Mouse (Mus musculus) testis, adult 2 months (tissue): Measurements from ENCODE around the gene Glt28d2. TPM values are rescaled to one million over a fixed set of nuclear protein-coding genes. Genes with fewer than 3 reads are reported as not detected.

Source experiments
- H3K27ac ChIP-seq: fragments of 200-500 bp; 2 replicates; pipeline ENCODE4 v1.5.1; 2012; ENCODE audit warnings: low read depth, low read length; ENCODE audit not compliant: control insufficient read depth, insufficient read depth
- H3K27me3 ChIP-seq: fragments of 200-500 bp; 2 replicates; pipeline ENCODE4 v1.6.1; 2012; ENCODE audit warnings: mild to moderate bottlenecking, low read length, moderate library complexity; ENCODE audit not compliant: control insufficient read depth, insufficient read depth
- H3K36me3 ChIP-seq: fragments of 200-500 bp; 2 replicates; pipeline ENCODE4 v1.6.1; 2012; ENCODE audit warnings: mild to moderate bottlenecking, low read length; ENCODE audit not compliant: control insufficient read depth, insufficient read depth
- H3K4me1 ChIP-seq: fragments of 200-500 bp; 2 replicates; pipeline ENCODE4 v1.6.1; 2012; ENCODE audit warnings: low read length; ENCODE audit not compliant: control insufficient read depth, insufficient read depth
- H3K4me3 ChIP-seq: fragments of 200-500 bp; 2 replicates; pipeline ENCODE4 v1.5.1; 2012; ENCODE audit warnings: low read depth, mild to moderate bottlenecking, low read length, moderate library complexity, mixed read lengths; ENCODE audit not compliant: control insufficient read depth
- CTCF ChIP-seq: fragments of 200-500 bp; IDR thresholded peaks from 2 replicates; pipeline ENCODE4 v1.5.1; 2012; ENCODE audit warnings: low read depth, mild to moderate bottlenecking, inconsistent platforms, low read length, moderate library complexity; ENCODE audit not compliant: control insufficient read depth, insufficient read depth, insufficient replicate concordance
- POLR2A ChIP-seq: fragments of 200-500 bp; IDR thresholded peaks from 2 replicates; pipeline ENCODE4 v1.6.1; 2012; ENCODE audit warnings: low read depth, mild to moderate bottlenecking, inconsistent platforms, low read length, moderate library complexity; ENCODE audit not compliant: control insufficient read depth
- polyA plus RNA-seq: library from polyadenylated mRNA; depleted of rRNA; stranded (reverse); fragments of >200 nt; gene quantifications from 2 replicates; pipeline ENCODE4 v1.2.3, GENCODE M21; 2012; rRNA removed

Gene Glt28d2
- 0.25 and 0.43 TPM in 2 replicates for polyA plus RNA-seq

DNA sequence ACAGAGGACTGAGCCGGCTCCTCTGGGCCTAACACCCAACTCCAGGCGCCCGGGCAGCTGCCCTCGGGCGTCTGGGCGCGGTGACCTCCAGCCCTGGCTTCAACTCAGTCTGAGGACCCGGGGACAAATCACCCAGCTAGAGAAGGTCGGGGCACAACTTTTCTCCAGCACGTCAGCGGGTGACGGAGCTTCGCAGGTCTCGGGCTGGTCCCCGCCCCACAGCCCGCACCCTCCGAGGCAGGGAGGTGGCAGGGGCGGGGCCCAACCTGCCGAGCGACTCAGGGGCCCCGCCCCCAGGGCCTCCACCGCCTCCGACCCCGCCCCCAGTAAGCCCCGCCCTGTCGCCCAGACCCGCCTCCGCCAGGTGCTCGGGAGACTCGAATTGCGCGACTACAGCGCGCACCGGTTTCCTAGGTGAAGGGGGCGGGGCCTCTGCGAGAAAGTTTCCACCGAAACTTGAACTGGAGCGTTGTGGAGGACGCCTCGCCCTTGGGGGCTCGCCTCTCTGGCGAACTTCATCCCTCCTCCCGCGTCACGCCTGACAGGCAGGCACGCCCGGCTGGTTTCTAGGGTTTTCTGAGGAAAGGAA is at the start of gene Glt28d2, which contains the start of gene Gm37240:
Gene Glt28d2 (minus strand): TSS at position 278 of the 589 bp plus-strand sequence.
Gene Gm37240 (minus strand): TSS at position 280 of the 589 bp plus-strand sequence.
- Histone ChIP-seq H3K36me3 (no peaks in the 10 kb centered on the region), H3K4me3 (peak within 1 kb of the TSS; percentile 87), H3K4me1 (peaks cover 15% of the 10 kb centered on the region), H3K27ac (peak within 1 kb of the TSS; percentile 40), H3K27me3 (no peaks in the 10 kb centered on the region)
- TF ChIP-seq POLR2A: 0 out of 2 replicates have a peak, but pooled peaks have one; percentile 41
- TF ChIP-seq CTCF: 0 out of 2 replicates have a peak, but pooled peaks have one; percentile 0

GRCm38 (mm10) chr3:85933586-85933985 is 46.3 kb upstream of the Glt28d2 start:
- Histone ChIP-seq H3K4me3 (no peak overlapping the region), H3K36me3 (no peaks in the 10 kb centered on the region), H3K27ac (no peak overlapping the region), H3K27me3 (no peaks in the 10 kb centered on the region), H3K4me1 (no peaks in the 10 kb centered on the region)
- TF ChIP-seq CTCF (no peak), POLR2A (no peak)

DNA sequence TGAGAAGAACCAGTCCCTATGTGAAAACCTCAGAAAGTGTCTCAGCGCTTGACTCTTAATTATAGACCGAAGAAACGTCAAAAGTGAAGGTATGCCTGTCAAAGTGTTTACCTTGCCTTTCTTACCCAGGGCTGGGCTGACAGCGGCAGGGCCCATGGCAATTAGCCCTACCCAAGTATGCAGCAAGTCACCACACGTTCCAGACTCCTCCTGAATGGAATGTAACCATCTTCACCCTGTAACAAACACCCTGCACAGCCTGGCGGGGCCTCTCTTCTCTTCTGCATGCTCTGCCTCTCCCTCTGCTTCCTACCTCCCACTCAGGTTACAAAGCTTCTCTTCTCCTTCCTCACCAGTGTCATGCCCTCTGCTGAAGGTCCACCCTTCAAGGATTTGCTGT is 44.5 kb upstream of the Glt28d2 start:
- Histone ChIP-seq H3K4me3 (no peak overlapping the region), H3K4me1 (no peaks in the 10 kb centered on the region), H3K27me3 (no peaks in the 10 kb centered on the region), H3K36me3 (no peaks in the 10 kb centered on the region), H3K27ac (no peak overlapping the region)
- no peak for TF ChIP-seq CTCF
- TF ChIP-seq POLR2A: no peak

DNA sequence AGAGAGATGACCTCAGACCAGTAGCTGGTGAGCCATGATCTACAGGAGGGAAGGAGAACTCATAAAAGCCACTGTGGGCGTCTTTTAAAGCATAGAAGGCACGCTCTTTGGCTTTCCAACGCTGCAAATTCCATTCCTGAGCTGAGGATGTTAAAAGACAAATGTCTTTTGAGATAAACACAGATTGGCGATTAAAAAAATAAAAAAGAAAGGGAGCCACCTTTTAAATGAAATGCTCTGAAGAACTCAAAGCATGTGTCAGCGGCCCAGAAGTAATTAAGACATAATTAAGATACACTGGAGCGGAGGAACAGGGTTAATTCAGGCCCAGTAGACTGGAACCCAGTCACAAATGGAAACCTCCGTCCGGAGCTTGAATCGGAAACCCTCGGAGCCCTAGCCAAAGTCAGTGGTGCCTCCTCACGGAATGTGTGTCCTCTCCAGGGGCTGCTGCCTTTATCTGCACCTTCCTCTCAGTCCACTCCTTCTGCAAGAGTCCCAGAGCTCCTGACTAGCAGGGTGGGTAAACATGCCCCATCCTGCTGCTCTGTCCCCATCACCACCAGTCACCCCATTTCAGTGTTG is 43.4 kb upstream of the Glt28d2 start:
- TF ChIP-seq CTCF (no peak), POLR2A (no peak)
- no peak overlapping the region for H3K4me3 ChIP-seq
- H3K27me3 ChIP-seq: no peaks in the 10 kb centered on the region
- H3K4me1 ChIP-seq: no peaks in the 10 kb centered on the region
- H3K36me3 ChIP-seq: no peaks in the 10 kb centered on the region
- no peak overlapping the region for H3K27ac ChIP-seq

DNA sequence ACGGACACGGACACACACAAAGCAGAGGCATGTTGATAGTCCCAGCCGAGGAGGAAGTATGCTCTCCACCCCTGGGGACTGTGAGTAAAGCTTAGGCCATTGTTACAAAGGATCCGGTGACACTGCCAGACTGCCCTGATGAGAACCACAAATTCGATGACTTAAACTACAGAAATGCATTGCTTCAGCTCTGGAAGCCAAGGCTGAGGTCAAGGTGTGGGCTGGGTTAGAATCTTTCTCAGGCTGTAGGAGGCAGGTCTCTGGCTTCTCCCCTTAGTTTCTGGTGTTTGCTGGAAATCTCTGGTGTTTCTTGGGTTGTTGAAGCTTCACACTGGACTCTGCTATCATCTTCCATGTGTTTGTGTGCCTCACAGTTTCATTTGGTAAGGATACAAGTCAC is 42.4 kb upstream of the Glt28d2 start:
- no peaks in the 10 kb centered on the region for H3K4me1 ChIP-seq
- H3K36me3 ChIP-seq: no peaks in the 10 kb centered on the region
- H3K27me3 ChIP-seq: no peaks in the 10 kb centered on the region
- no peak overlapping the region for H3K27ac ChIP-seq
- H3K4me3 ChIP-seq: no peak overlapping the region
- no peak for TF ChIP-seq CTCF
- no peak for TF ChIP-seq POLR2A

DNA sequence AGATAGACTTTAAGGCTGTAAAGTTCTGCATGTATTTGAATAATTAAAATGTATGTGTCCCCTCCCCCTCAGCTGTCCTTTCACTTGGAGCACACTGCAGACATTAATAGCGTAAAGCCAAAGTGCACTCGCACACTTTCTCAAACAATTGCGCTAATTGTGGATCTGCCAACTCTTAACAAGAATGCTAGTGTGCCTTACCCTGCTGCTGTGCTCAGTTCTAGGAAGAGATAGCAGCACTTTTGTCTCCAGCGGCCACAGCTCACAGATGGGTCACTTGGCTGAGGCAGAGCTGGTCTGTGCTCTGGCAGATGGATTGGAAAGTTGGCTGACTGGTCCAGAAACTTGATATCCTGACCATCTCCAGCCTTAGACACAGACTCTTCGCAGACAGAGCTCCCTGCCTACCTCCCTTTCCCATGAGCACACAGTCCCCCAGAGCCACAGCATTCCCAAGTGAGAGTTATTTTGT is 40.9 kb upstream of the Glt28d2 start:
- Histone ChIP-seq H3K4me3 (no peak overlapping the region), H3K36me3 (no peaks in the 10 kb centered on the region), H3K27me3 (no peaks in the 10 kb centered on the region), H3K4me1 (peaks cover 10% of the 10 kb centered on the region), H3K27ac (no peak overlapping the region)
- TF ChIP-seq CTCF: no peak
- no peak for TF ChIP-seq POLR2A

DNA sequence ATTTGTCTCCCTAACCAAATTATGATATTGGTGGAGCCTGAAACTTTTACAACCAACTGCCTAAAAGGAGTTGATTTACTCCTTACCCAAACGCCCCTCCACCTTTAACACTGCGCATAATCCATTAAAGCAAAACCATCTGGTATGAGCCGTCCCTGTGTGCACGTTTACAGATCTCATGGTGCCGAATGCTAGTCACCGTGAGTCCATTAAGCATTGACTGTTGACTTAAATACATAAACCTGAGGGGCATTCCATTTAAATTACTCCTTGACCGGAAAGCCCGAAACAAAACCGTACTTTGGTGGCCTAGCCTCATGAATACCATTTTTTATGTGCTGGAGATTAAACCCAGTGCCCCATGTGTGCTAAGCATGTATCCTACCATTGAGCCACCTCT is 40.0 kb upstream of the Glt28d2 start:
- Histone ChIP-seq H3K27me3 (no peaks in the 10 kb centered on the region), H3K36me3 (no peaks in the 10 kb centered on the region), H3K4me3 (no peak overlapping the region), H3K27ac (no peak overlapping the region), H3K4me1 (peaks cover 11% of the 10 kb centered on the region)
- TF ChIP-seq POLR2A: no peak
- no peak for TF ChIP-seq CTCF
